Mouse (Mus musculus) liver, embryonic 13.5 days (tissue): ENCODE results near the gene Lce1b. TPM values are rescaled to one million over a fixed set of nuclear protein-coding genes. Genes with fewer than 3 reads are reported as not detected.
"Not testable (repeated sequence)": the region's sequence is repeated elsewhere in the genome, so short reads cannot be mapped to it uniquely, and the experiment has no call there.

Source experiments
- ATAC-seq: fragments of 200-750 bp; cut with Nextera tagmentation; 2 replicates; pipeline ENCODE4 v1.8.0; 2017; ENCODE audit warnings: low read depth, mild to moderate bottlenecking, moderate number of reproducible peaks, moderate library complexity
- DNase-seq: peaks from one replicate; pipeline ENCODE4 v3.0.0; 2022
- H3K27ac ChIP-seq: fragments of 300-500 bp; sonication (generic); 2 replicates; pipeline ENCODE4 v1.5.1; 2015; ENCODE audit warnings: moderate library complexity, mild to moderate bottlenecking, inconsistent platforms
- H3K27me3 ChIP-seq: fragments of 300-500 bp; sonication (generic); 2 replicates; pipeline ENCODE4 v1.6.1; 2015; ENCODE audit warnings: mild to moderate bottlenecking, inconsistent platforms
- H3K36me3 ChIP-seq: fragments of 300-500 bp; sonication (generic); 2 replicates; pipeline ENCODE4 v1.6.1; 2015; ENCODE audit warnings: mild to moderate bottlenecking, inconsistent platforms
- H3K4me1 ChIP-seq: fragments of 300-500 bp; sonication (generic); replicated peaks from 2 replicates; pipeline ENCODE4 v1.6.1; 2015; ENCODE audit warnings: inconsistent platforms
- H3K4me2 ChIP-seq: fragments of 300-500 bp; sonication (generic); 2 replicates; pipeline ENCODE4 v1.6.1; 2015; ENCODE audit warnings: inconsistent platforms, mild to moderate bottlenecking, moderate library complexity
- H3K4me3 ChIP-seq: fragments of 300-500 bp; sonication (generic); replicated peaks from 2 replicates; pipeline ENCODE4 v1.5.1; 2015; ENCODE audit warnings: mild to moderate bottlenecking, inconsistent platforms
- H3K9ac ChIP-seq: fragments of 300-500 bp; sonication (generic); 2 replicates; pipeline ENCODE4 v1.6.1; 2015; ENCODE audit warnings: mild to moderate bottlenecking, inconsistent platforms
- H3K9me3 ChIP-seq: fragments of 300-500 bp; sonication (generic); replicated peaks from 2 replicates; pipeline ENCODE4 v1.6.1; 2016; ENCODE audit warnings: inconsistent platforms
- WGBS: fragments of 180-500 bp; shearing (Covaris S2); methylation state at CpG from one replicate; pipeline ENCODE4 v1.1.7; 2015; ENCODE audit not compliant: insufficient replicate concordance; 5-methylcytosine and 5-hydroxymethylcytosine counted together
- polyA plus RNA-seq: library from polyadenylated mRNA; unstranded; fragments of >200 nt; fragmentation: Nextera tagmentation; extraction: Ambion mirVana; gene quantifications from 2 replicates; pipeline ENCODE4 v1.2.1, GENCODE M21; 2015

Gene Lce1b
- not detected in 2 replicates for polyA plus RNA-seq

DNA sequence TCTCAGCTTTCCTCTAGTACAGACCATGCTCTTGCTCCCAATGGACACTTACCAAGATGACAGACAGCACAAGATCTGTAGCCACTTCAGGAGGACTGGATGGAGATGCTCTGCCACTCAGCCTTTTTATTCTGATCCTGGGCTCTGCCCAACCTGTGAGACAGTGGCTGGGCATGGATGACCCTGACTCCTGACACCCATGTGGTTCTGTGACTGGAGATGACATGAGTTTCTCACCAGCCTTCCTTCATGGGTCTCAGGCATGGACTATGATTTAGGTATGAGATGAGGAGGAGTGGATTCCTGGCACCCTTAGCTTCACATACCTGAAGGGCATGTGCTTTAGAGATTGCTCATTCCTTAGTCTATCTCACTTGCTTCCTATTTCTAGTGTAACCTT, at the start of gene Lce1b:
TSS of gene Lce1b (minus strand) at position 101 of the 400 bp plus-strand sequence.
- Histone ChIP-seq H3K27me3 (no peaks in the 10 kb centered on the region), H3K4me2 (no peak within 1 kb of the TSS), H3K4me1 (no peaks in the 10 kb centered on the region), H3K36me3 (no peaks in the 10 kb centered on the region), H3K9me3 (no peaks in the 10 kb centered on the region), H3K9ac (no peak within 1 kb of the TSS), H3K4me3 (no peak within 1 kb of the TSS), H3K27ac (no peak within 1 kb of the TSS)
- DNase-seq: no peak
- no peak for ATAC-seq

DNA sequence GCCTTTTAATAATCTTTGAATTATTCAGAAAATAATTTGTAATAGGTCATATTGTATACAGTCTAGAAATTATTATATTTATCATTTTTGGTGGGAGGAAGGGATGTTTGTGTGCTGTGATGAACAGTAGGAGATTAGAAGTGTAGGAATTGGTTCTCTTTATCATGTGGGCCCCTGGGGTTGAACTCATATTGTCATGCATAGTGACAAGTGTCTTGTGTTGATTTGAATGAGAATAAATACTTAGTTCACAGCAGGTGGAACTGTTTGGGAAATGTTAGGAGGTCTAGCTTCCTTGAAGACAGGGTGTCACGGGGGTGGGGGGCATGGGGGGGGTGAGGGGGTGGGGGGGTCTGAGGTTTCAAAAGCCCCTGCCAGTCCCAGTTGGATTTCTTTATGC, 37.9 kb upstream of the Lce1b start:
- DNase-seq: no peak
- no peak for ATAC-seq
- Histone ChIP-seq H3K9me3 (no peaks in the 10 kb centered on the region), H3K4me2 (no peak overlapping the region), H3K4me1 (no peaks in the 10 kb centered on the region), H3K27ac (no peak overlapping the region), H3K9ac (no peak overlapping the region), H3K27me3 (no peaks in the 10 kb centered on the region), H3K4me3 (no peak overlapping the region), H3K36me3 (no peaks in the 10 kb centered on the region)
- 29% methylated on average over 1 of the region's 1 CpGs for WGBS

DNA sequence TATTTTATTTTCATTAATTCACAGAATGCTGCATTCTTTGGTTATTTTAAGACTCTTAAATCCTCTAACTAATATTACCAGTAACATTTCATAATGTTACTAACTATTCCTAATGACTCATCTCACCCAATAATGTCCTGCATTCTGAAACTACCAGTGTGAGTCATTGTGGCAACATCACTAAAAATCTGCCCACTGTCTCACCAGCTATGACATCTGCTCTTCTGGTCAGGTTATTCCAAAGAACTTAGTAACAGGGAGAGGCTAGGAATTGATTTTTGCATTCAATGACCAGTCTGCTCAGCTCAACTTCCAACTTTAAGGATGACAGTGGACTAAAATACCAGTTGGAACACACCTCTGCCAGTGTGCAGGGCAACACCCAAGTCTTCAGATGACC, 35.0 kb upstream of the Lce1b start:
- Histone ChIP-seq H3K27me3 (no peaks in the 10 kb centered on the region), H3K4me1 (no peaks in the 10 kb centered on the region), H3K9ac (no peak overlapping the region), H3K4me3 (no peak overlapping the region), H3K9me3 (no peaks in the 10 kb centered on the region), H3K27ac (no peak overlapping the region), H3K4me2 (no peak overlapping the region), H3K36me3 (no peaks in the 10 kb centered on the region)
- ATAC-seq (no peak), DNase-seq (no peak)

DNA sequence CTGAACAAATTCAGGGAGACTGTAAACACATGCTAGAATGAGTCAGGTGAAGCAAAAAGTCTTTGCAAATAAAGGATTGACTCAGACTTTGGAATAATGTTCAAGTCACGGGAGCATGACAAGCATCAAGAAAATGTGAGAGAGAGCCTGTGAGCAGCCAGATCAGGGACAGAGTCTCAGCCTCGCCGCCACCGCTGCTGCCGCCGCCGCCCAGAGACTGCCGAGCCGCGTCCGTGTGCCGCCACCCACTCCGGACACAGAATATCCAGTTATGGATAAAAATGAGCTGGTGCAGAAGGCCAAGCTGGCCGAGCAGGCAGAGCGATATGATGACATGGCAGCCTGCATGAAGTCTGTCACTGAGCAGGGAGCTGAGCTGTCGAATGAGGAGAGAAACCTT, 32.4 kb upstream of the Lce1b start:
- peak; percentile 34 for DNase-seq
- H3K27me3 ChIP-seq, H3K9me3 ChIP-seq, H3K36me3 ChIP-seq, H3K4me2 ChIP-seq, H3K4me3 ChIP-seq, H3K27ac ChIP-seq, ATAC-seq, H3K4me1 ChIP-seq, H3K9ac ChIP-seq: not testable (repeated sequence)
- 64% methylated on average over 16 of the region's 16 CpGs for WGBS

DNA sequence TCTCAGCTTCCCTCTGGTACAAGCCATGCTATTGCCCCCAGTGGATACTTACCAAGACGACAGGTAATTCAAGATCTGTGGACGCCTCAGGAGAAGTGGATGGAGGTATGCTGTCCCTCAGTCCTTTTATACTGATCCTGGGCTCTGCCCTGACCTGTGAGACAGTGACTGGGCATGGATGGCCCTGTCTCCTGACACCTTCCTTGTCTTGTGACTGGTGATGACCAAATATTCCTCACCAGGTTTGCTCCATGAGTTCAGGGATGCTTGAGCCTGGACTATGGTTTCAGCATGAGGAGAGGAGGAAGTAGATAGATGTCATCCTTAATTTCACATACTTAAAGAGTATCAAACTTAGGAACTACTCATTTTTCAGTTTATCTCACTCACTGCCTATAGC, 30.4 kb upstream of the Lce1b start, which contains the start of gene Lce1d:
TSS of gene Lce1d (minus strand) at position 101 of the 400 bp plus-strand sequence.
- DNase-seq (no peak), ATAC-seq (no peak)
- Histone ChIP-seq H3K27me3 (no peaks in the 10 kb centered on the region), H3K9me3 (no peaks in the 10 kb centered on the region), H3K27ac (no peak within 1 kb of the TSS), H3K4me3 (no peak within 1 kb of the TSS), H3K9ac (no peak within 1 kb of the TSS), H3K4me2 (no peak within 1 kb of the TSS), H3K4me1 (no peaks in the 10 kb centered on the region), H3K36me3 (no peaks in the 10 kb centered on the region)
- WGBS: 32% methylated on average over 2 of the region's 2 CpGs

DNA sequence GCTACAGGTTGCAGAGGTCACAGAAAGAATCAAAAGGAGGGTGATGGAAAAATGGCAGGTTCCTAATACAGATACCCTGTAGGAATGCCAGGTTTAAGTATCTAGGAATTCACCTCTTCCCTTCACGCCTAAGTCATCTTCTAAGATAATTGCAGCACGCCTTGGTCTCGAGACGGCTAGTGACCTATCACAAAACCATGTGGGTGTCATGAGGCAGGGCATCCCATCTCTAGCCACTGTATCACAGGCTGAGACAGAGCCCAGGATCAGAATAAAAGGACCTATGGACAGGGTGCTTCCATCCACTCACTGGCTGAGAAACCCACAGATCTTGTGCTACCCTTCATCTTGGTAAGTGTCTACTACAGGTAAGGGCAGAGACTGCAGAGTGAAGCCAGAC, 22.2 kb upstream of the Lce1b start, which contains the start of gene Lce1c:
TSS of gene Lce1c (plus strand) at position 301 of the 400 bp plus-strand sequence.
- no peaks in the 10 kb centered on the region for H3K36me3 ChIP-seq
- no peak within 1 kb of the TSS for H3K4me2 ChIP-seq
- 79% methylated on average over 4 of the region's 4 CpGs for WGBS
- no peaks in the 10 kb centered on the region for H3K4me1 ChIP-seq
- H3K9ac ChIP-seq: no peak within 1 kb of the TSS
- H3K4me3 ChIP-seq: no peak within 1 kb of the TSS
- no peaks in the 10 kb centered on the region for H3K27me3 ChIP-seq
- no peak within 1 kb of the TSS for H3K27ac ChIP-seq
- no peak for DNase-seq
- no peaks in the 10 kb centered on the region for H3K9me3 ChIP-seq
- no peak for ATAC-seq

DNA sequence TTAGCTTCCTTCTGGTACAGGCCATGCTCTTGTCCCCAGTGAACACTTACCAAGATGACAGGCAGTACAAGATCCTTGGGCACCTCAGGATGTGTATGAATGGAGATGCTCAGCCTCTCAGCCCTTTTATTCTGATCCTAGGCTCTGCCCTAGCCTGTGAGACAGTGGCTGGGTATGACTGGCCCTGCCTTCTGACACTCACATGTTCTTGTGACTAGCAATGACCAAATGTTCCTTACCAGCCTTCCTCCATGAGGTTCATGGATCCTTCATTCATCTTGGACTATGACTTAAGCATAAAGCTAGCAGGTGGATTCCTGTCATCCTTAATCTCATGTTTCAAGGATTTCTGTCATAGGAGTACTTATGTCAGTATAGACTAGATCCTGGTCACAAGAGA, 13.5 kb upstream of the Lce1b start, which contains the start of gene Lce1a2:
TSS of gene Lce1a2 (minus strand) at position 101 of the 400 bp plus-strand sequence.
- no peaks in the 10 kb centered on the region for H3K27me3 ChIP-seq
- no peaks in the 10 kb centered on the region for H3K36me3 ChIP-seq
- H3K4me1 ChIP-seq: no peaks in the 10 kb centered on the region
- no peak within 1 kb of the TSS for H3K4me3 ChIP-seq
- no peaks in the 10 kb centered on the region for H3K9me3 ChIP-seq
- DNase-seq: no peak
- no peak within 1 kb of the TSS for H3K27ac ChIP-seq
- no peak within 1 kb of the TSS for H3K4me2 ChIP-seq
- no peak within 1 kb of the TSS for H3K9ac ChIP-seq
- no peak for ATAC-seq

DNA sequence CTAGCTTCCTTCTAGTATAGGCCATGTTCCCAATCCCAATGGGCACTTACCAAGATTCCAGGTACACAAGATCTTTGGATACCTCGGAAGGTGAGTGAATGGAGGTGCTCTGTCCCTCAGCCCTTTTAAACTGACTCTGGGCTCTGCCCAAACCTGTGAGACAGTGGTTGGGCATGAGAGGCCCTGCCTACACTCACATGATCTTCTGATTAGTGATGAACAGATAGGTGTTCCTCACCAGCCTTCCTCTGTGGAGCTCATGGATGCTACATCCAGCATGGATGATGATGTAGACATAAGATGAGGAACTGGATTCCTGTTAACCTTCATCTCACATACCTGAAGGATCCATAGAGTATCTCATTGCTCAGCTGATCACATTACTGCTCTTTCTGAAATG, 8.5 kb downstream of the Lce1b start, which contains the start of gene Lce1a1:
TSS of gene Lce1a1 (minus strand) at position 101 of the 400 bp plus-strand sequence.
- ATAC-seq (no peak), DNase-seq (no peak)
- H3K4me2 ChIP-seq: no peak within 1 kb of the TSS
- H3K9ac ChIP-seq: no peak within 1 kb of the TSS
- H3K4me1 ChIP-seq: no peaks in the 10 kb centered on the region
- no peaks in the 10 kb centered on the region for H3K36me3 ChIP-seq
- H3K27me3 ChIP-seq: no peaks in the 10 kb centered on the region
- H3K9me3 ChIP-seq: no peaks in the 10 kb centered on the region
- 58% methylated on average over 1 of the region's 1 CpGs for WGBS
- H3K4me3 ChIP-seq: no peak within 1 kb of the TSS
- H3K27ac ChIP-seq: no peak within 1 kb of the TSS

DNA sequence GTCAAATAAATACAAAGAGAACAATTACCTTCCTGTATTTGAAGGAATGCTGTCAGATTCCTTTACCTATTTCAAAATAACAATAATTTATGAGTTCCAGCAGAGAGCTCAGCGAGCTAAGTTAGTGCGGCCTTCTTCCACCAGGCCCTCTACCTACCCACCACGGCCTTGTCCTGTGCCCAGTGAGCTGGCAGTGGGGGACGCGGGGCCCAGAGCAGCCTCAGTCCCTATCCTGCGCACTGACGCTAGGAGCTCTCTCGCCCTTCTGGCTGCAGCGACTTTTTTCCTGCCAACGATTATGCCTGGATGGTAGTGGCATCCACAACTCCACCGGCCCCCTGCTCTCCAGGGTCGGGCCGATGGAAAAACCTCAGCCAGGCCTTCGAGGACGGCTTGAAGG, 16.9 kb downstream of the Lce1b start:
- Histone ChIP-seq H3K9ac (no peak overlapping the region), H3K4me2 (no peak overlapping the region), H3K27me3 (no peaks in the 10 kb centered on the region), H3K27ac (no peak overlapping the region), H3K9me3 (no peaks in the 10 kb centered on the region), H3K4me3 (no peak overlapping the region), H3K36me3 (no peaks in the 10 kb centered on the region), H3K4me1 (no peaks in the 10 kb centered on the region)
- ATAC-seq (no peak), DNase-seq (no peak)
- 83% methylated on average over 15 of the region's 15 CpGs for WGBS

DNA sequence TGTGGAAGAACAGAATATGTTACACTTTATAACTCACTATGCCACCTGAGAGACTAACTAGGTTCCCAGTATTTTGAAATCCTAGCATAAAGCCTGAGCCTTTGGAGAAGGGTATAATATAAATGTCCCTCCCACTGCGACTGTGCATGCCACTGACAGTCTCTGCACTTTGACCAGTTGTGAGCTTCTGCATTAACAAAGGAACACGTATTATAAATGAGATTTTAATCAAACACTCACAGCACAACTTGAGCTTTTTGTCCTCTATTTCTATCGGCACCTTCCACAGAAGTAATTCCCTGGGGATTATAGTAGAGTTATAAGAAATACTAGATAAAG, 18.1 kb downstream of the Lce1b start:
- Histone ChIP-seq H3K9me3 (no peaks in the 10 kb centered on the region), H3K9ac (no peak overlapping the region), H3K4me2 (no peak overlapping the region), H3K36me3 (no peaks in the 10 kb centered on the region), H3K4me3 (no peak overlapping the region), H3K27ac (no peak overlapping the region), H3K27me3 (no peaks in the 10 kb centered on the region), H3K4me1 (no peaks in the 10 kb centered on the region)
- 55% methylated on average over 3 of the region's 3 CpGs for WGBS
- DNase-seq (no peak), ATAC-seq (no peak)

DNA sequence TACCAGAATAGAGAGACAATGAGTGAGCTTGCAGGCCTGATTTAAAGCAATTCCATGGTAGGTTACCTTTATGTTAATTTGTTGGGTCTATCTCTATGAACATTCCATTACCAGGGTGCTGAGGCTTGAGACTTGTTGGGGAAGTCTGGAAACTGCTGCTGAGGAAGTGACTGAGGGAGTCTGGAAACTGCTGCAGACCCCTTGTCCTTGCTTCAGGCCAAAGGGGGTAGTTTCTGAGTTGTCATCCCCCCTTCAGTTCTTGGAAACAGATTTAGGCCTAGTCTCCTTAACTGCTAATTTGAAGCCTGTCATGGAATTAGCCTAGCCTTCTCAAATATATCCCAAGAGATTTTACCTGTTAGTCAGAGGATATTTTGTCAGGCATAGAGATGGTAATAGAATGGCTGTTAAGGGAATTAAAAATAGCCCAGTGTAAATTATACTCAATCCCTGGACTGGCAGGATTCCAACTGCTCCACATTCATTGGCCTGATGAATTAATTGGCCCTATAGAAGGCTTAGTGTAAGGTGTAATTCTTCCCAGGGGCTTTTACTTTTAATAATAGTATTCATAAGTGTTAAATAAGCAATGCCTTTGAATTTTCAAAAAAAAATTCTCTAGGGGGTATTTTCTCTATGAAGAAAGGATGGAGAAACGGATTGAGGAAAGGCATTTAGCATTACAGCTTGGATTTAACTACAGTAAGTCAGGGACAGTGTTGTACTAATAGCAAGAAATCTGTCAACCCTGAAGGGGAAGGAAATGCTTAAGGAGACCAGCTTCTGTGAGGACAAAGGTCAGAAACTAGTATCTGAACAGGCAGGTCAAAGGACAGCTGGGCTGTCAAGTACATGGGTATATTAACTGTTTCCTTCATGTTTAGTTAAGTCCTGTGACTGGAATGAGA, 18.7 kb downstream of the Lce1b start:
- Histone ChIP-seq H3K4me2 (no peak overlapping the region), H3K27me3 (no peaks in the 10 kb centered on the region), H3K9me3 (no peaks in the 10 kb centered on the region), H3K9ac (no peak overlapping the region), H3K27ac (no peak overlapping the region), H3K36me3 (no peaks in the 10 kb centered on the region), H3K4me3 (no peak overlapping the region), H3K4me1 (no peaks in the 10 kb centered on the region)
- ATAC-seq (no peak), DNase-seq (no peak)
- WGBS: 43% methylated on average over 1 of the region's 1 CpGs

DNA sequence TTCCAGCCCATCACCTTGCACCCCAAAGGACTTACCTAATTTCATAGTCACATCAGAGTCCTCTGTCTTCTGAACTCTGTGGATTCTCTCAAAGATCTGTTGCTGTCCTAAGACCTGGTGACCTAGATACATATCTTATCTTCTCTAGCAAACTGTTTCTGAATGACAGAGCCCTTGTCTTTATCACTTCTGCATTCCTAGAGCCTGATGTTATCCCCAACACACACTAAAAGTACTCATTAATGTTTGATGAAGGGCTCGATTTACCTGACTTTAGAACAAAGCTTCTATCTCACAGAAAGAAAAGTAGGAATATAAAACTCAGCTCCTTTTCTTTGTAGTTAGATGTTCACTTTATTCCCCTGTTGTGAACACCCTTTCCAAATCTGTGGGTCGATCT, 35.2 kb downstream of the Lce1b start, which contains the start of gene Lce6a:
TSS of gene Lce6a (minus strand) at position 101 of the 400 bp plus-strand sequence.
- H3K4me2 ChIP-seq: no peak within 1 kb of the TSS
- H3K9ac ChIP-seq: no peak within 1 kb of the TSS
- WGBS: 44% methylated on average over 2 of the region's 2 CpGs
- ATAC-seq: no peak
- no peaks in the 10 kb centered on the region for H3K4me1 ChIP-seq
- H3K9me3 ChIP-seq: no peaks in the 10 kb centered on the region
- H3K27ac ChIP-seq: no peak within 1 kb of the TSS
- no peaks in the 10 kb centered on the region for H3K36me3 ChIP-seq
- H3K27me3 ChIP-seq: no peaks in the 10 kb centered on the region
- no peak for DNase-seq
- H3K4me3 ChIP-seq: no peak within 1 kb of the TSS
